Mouse (Mus musculus) ES-Bruce4 (cell line): ENCODE data around the gene Cd96. TPM values are rescaled to one million over a fixed set of nuclear protein-coding genes. Genes with fewer than 3 reads are reported as not detected.

ENCODE experiments used
- H3K27ac ChIP-seq: 2 replicates; pipeline ENCODE4 v1.5.1; 2012; ENCODE audit warnings: low read length, inconsistent platforms; ENCODE audit not compliant: insufficient read depth
- H3K27me3 ChIP-seq: 2 replicates; pipeline ENCODE4 v1.6.1; 2012; ENCODE audit warnings: mild to moderate bottlenecking, low read length, inconsistent platforms; ENCODE audit not compliant: control insufficient read depth, poor library complexity, insufficient read depth, severe bottlenecking
- H3K36me3 ChIP-seq: 2 replicates; pipeline ENCODE4 v1.6.1; 2012; ENCODE audit warnings: inconsistent platforms, mild to moderate bottlenecking, low read length, moderate library complexity; ENCODE audit not compliant: control insufficient read depth, poor library complexity, insufficient read depth, severe bottlenecking
- H3K4me1 ChIP-seq: one replicate; pipeline ENCODE4 v1.8.1; 2011; ENCODE audit warnings: low read length; ENCODE audit not compliant: control insufficient read depth, insufficient read depth
- H3K4me3 ChIP-seq: 2 replicates; pipeline ENCODE4 v1.5.1; 2011; ENCODE audit warnings: low read depth, mild to moderate bottlenecking, low read length
- H3K9ac ChIP-seq: 2 replicates; pipeline ENCODE4 v1.6.1; 2012; ENCODE audit warnings: low read depth, mild to moderate bottlenecking, inconsistent platforms; ENCODE audit not compliant: poor library complexity, severe bottlenecking
- H3K9me3 ChIP-seq: replicated peaks from 2 replicates; pipeline ENCODE4 v1.6.1; 2012; ENCODE audit warnings: mild to moderate bottlenecking, low read length, inconsistent platforms; ENCODE audit not compliant: control insufficient read depth, poor library complexity, insufficient read depth, severe bottlenecking
- CTCF ChIP-seq: IDR thresholded peaks from one replicate; pipeline ENCODE4 v1.8.1; 2011; ENCODE audit warnings: low read depth, low read length
- EP300 ChIP-seq: IDR thresholded peaks from 2 replicates; pipeline ENCODE4 v1.6.1; 2011; ENCODE audit warnings: low read depth, low read length; ENCODE audit not compliant: insufficient read depth
- POLR2A ChIP-seq: IDR thresholded peaks from one replicate; pipeline ENCODE4 v1.8.1; 2011; ENCODE audit warnings: low read length; ENCODE audit not compliant: insufficient read depth
- polyA plus RNA-seq: library from polyadenylated mRNA; stranded (reverse); fragments of >200 nt; gene quantifications from 2 replicates; pipeline ENCODE4 v1.2.4, GENCODE M21; 2011; ENCODE audit warnings: low read depth; ENCODE audit not compliant: missing spikeins, insufficient read depth, insufficient read length

Gene Cd96
- polyA plus RNA-seq, 1 experiment: not detected

DNA sequence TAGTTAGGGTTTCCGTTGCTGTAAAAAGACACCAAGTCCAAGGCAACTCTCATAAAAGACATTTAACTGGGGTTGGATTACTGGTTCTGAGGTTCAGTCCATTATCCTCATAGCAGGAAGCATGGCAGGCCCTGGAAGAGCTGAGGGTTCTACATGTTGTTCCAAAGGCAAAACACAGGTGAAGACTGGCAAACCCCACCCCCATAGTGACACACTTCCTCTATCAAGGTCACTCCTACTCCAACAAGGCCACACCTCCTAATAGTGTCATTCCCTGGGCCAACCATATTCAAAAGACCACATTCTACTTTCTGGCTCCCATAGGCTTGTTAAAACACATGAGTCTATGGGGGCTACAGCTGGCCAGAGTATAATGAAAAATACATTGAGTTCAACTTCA lies 108.4 kb downstream of the Cd96 start:
- TF ChIP-seq EP300: no peak
- peak; percentile 21 for TF ChIP-seq POLR2A
- no peak for TF ChIP-seq CTCF
- Histone ChIP-seq H3K36me3 (no peaks in the 10 kb centered on the region), H3K9me3 (no peaks in the 10 kb centered on the region), H3K27me3 (no peaks in the 10 kb centered on the region), H3K27ac (no peak overlapping the region), H3K4me3 (peak overlapping the region; percentile 30; the same call in 1 of the 2 replicates), H3K9ac (no peak overlapping the region), H3K4me1 (no peaks in the 10 kb centered on the region)

GRCm38 (mm10) chr16:46010906-46011220 lies 109.2 kb downstream of the Cd96 start:
- no peaks in the 10 kb centered on the region for H3K27me3 ChIP-seq
- peak overlapping the region; percentile 51 for H3K4me3 ChIP-seq
- H3K4me1 ChIP-seq: no peaks in the 10 kb centered on the region
- TF ChIP-seq CTCF (no peak), EP300 (no peak), POLR2A (no peak)
- no peaks in the 10 kb centered on the region for H3K36me3 ChIP-seq
- no peaks in the 10 kb centered on the region for H3K9me3 ChIP-seq
- no peak overlapping the region for H3K27ac ChIP-seq
- H3K9ac ChIP-seq: peak overlapping the region; percentile 26; the same call in 1 of the 2 replicates

DNA sequence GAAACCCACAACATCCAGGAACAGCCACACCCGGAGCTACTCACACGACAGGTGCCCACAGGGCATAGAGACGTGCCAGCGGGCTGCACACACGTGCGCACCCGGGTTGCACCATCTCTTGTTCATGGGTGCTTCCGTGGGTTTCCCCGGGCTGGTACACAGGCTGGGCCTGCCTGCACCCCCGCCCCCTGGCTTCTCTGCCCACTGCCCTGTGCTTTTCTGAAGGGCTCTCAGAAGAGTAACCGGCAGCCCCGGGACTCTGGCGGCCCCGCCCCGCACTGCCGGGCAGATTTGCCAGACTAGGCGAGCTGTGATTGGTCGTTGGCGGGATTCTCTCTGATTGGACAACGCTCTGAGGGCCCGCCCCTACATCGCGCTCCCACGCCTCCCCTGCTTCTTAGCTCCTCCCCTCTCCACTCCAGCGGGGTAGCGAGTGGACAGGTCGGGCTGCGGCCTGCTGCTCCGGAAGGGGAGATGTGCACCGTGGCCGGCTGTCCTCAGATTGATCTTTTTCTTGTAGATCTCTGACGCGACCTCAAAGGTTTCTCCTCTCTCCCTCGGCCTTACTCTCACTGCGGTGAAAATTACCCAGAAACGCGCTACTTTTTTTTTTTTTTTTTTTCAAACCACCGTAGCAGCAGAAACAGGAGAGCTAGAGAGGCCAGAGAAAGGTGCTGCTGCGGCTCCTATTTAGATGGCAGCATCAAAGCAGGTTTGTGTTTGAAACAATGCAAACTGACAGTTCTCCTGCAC lies 109.7 kb downstream of the Cd96 start, which contains the start of gene Plcxd2:
Gene Plcxd2, minus strand, starts transcription at position 66 of the 753 bp plus-strand sequence.
- no peaks in the 10 kb centered on the region for H3K27me3 ChIP-seq
- no peaks in the 10 kb centered on the region for H3K4me1 ChIP-seq
- no peaks in the 10 kb centered on the region for H3K36me3 ChIP-seq
- TF ChIP-seq POLR2A: peak; percentile 73
- no peak for TF ChIP-seq EP300
- TF ChIP-seq CTCF: no peak
- peak within 1 kb of the TSS; percentile 82 for H3K4me3 ChIP-seq
- peak within 1 kb of the TSS; percentile 41 for H3K9ac ChIP-seq
- no peaks in the 10 kb centered on the region for H3K9me3 ChIP-seq
- no peak within 1 kb of the TSS for H3K27ac ChIP-seq

- Histone ChIP-seq H3K27ac (no peak overlapping the region), H3K4me3 (peak overlapping the region; percentile 82), H3K9ac (peak overlapping the region; percentile 41), H3K27me3 (no peaks in the 10 kb centered on the region), H3K9me3 (no peaks in the 10 kb centered on the region), H3K36me3 (no peaks in the 10 kb centered on the region), H3K4me1 (no peaks in the 10 kb centered on the region)
- TF ChIP-seq CTCF (no peak), EP300 (no peak), POLR2A (no peak)
Measured at GRCm38 (mm10) chr16:46009717-46010116, 110.3 kb downstream of the Cd96 start.

DNA sequence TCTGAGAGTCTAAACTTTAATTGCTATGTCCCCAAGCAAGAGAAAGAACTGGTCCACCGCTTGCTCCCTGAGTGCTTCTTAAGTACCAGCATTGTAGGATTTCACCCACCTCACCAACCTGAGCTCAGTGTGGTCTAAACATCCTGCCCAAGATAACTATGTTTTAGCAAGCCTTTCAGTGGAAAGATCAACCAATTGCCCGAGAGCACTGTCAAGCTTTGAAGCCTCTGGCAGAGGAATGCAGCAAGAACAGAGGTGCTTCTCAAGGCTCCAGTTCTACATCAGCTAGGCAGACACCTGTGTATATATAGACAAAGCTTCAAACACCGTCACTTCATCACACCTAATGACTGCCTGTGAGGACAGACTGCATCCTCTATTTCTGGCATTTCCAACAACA lies 111.3 kb downstream of the Cd96 start:
- H3K4me3 ChIP-seq: no peak overlapping the region
- H3K9ac ChIP-seq: no peak overlapping the region
- no peaks in the 10 kb centered on the region for H3K36me3 ChIP-seq
- no peak overlapping the region for H3K27ac ChIP-seq
- no peaks in the 10 kb centered on the region for H3K27me3 ChIP-seq
- TF ChIP-seq POLR2A (no peak), EP300 (no peak), CTCF (no peak)
- H3K9me3 ChIP-seq: no peaks in the 10 kb centered on the region
- no peaks in the 10 kb centered on the region for H3K4me1 ChIP-seq

GRCm38 (mm10) chr16:46008036-46008605 lies 111.9 kb downstream of the Cd96 start:
- TF ChIP-seq EP300 (no peak), POLR2A (no peak), CTCF (no peak)
- Histone ChIP-seq H3K9me3 (no peaks in the 10 kb centered on the region), H3K27ac (no peak overlapping the region), H3K27me3 (no peaks in the 10 kb centered on the region), H3K36me3 (no peaks in the 10 kb centered on the region), H3K4me3 (no peak overlapping the region), H3K9ac (no peak overlapping the region), H3K4me1 (no peaks in the 10 kb centered on the region)
